Mouse (Mus musculus) MEL (cell line): ENCODE results near the gene Retreg1.

Source experiments
- CHD1 ChIP-seq: IDR thresholded peaks from 2 replicates; pipeline ENCODE4 v1.6.1; 2012; ENCODE audit warnings: low read depth, mild to moderate bottlenecking, inconsistent platforms, low read length, improper control_type of control experiment
- CTCF ChIP-seq, 3 experiments: IDR thresholded peaks in 2 of 3; conservative IDR thresholded peaks in 1 of 3; 2 replicates each; pipeline ENCODE4 v1.5.1; 2011 to 2012; ENCODE audit warnings: low read length in 3 of 3, low read depth in 2 of 3, mild to moderate bottlenecking in 2 of 3, improper control_type of control experiment in 1 of 3, inconsistent platforms in 1 of 3, mixed read lengths in 1 of 3, moderate library complexity in 1 of 3; ENCODE audit not compliant: control insufficient read depth in 1 of 3, insufficient read depth in 1 of 3, poor library complexity in 1 of 3, severe bottlenecking in 1 of 3
- EP300 ChIP-seq, 2 experiments: IDR thresholded peaks; 2 replicates each; pipeline ENCODE4 v1.6.1; 2011; ENCODE audit warnings: improper control_type of control experiment in 2 of 2, low read length in 2 of 2, low read depth in 1 of 2, mild to moderate bottlenecking in 1 of 2
- KAT2A ChIP-seq: conservative IDR thresholded peaks from 2 replicates; pipeline ENCODE4 v1.6.1; 2012; ENCODE audit warnings: low read depth, low read length, improper control_type of control experiment, inconsistent platforms
- MAFK ChIP-seq: IDR thresholded peaks from 2 replicates; pipeline ENCODE4 v1.6.1; 2011; ENCODE audit warnings: low read depth, mild to moderate bottlenecking, low read length, improper control_type of control experiment, borderline replicate concordance
- SMC3 ChIP-seq: IDR thresholded peaks from 2 replicates; pipeline ENCODE4 v1.6.1; 2011; ENCODE audit warnings: low read depth, low read length, improper control_type of control experiment
- USF1 ChIP-seq: IDR thresholded peaks from 2 replicates; pipeline ENCODE4 v1.6.1; 2014; ENCODE audit warnings: low read depth, mild to moderate bottlenecking, inconsistent platforms, low read length, improper control_type of control experiment, moderate library complexity

- TF ChIP-seq EP300 (IDR thresholded peaks at IDR 0.05; ENCODE audit: low read depth in 1 of 2, low read length in 2 of 2), result no peak
- TF ChIP-seq CTCF (IDR thresholded peaks at IDR 0.05 in 2 of 3, conservative IDR thresholded peaks at IDR 0.05 in 1 of 3; ENCODE audit: control insufficient read depth in 1 of 3, insufficient read depth in 1 of 3, low read depth in 2 of 3, low read length in 3 of 3, poor library complexity in 1 of 3, severe bottlenecking in 1 of 3), result no peak
- no peak for TF ChIP-seq KAT2A
- no peak for TF ChIP-seq CHD1
- TF ChIP-seq MAFK, result no peak
- TF ChIP-seq SMC3, result no peak
- no peak for TF ChIP-seq USF1
Observed at GRCm38 (mm10) chr15:25916252-25916651, 73.3 kb downstream of the Retreg1 start.
